Mouse (Mus musculus) kidney, embryonic 16.5 days (tissue): ENCODE data around the gene Gm26657. TPM values are rescaled to one million over a fixed set of nuclear protein-coding genes. Genes with fewer than 3 reads are reported as not detected.

Experiments
- ATAC-seq: fragments of 200-750 bp; cut with Nextera tagmentation; 2 replicates; pipeline ENCODE4 v1.8.0; 2017; ENCODE audit warnings: moderate TSS enrichment; ENCODE audit not compliant: low FRiP score, low TSS enrichment
- H3K27ac ChIP-seq: fragments of 300-500 bp; sonication (generic); 2 replicates; pipeline ENCODE4 v1.5.1; 2014; ENCODE audit warnings: low read length
- H3K27me3 ChIP-seq: fragments of 300-500 bp; sonication (generic); 2 replicates; pipeline ENCODE4 v1.6.1; 2014; ENCODE audit warnings: low read length, control low read depth, mixed read lengths; ENCODE audit not compliant: insufficient read depth
- H3K36me3 ChIP-seq: fragments of 300-500 bp; sonication (generic); 2 replicates; pipeline ENCODE4 v1.6.1; 2014; ENCODE audit warnings: low read length, control low read depth, mixed read lengths; ENCODE audit not compliant: insufficient read depth
- H3K4me1 ChIP-seq: fragments of 300-500 bp; sonication (generic); 2 replicates; pipeline ENCODE4 v1.6.1; 2014; ENCODE audit warnings: low read length, control low read depth, mixed read lengths; ENCODE audit not compliant: insufficient read depth
- H3K4me2 ChIP-seq: fragments of 300-500 bp; sonication (generic); replicated peaks from 2 replicates; pipeline ENCODE4 v1.6.1; 2014; ENCODE audit warnings: low read depth, low read length
- H3K4me3 ChIP-seq: fragments of 300-500 bp; sonication (generic); 2 replicates; pipeline ENCODE4 v1.5.1; 2014; ENCODE audit warnings: mild to moderate bottlenecking, low read length
- H3K9ac ChIP-seq: fragments of 300-500 bp; sonication (generic); replicated peaks from 2 replicates; pipeline ENCODE4 v1.6.1; 2014; ENCODE audit warnings: low read length
- H3K9me3 ChIP-seq: fragments of 300-500 bp; sonication (generic); 2 replicates; pipeline ENCODE4 v1.6.1; 2016; ENCODE audit warnings: low read length, control low read depth
- WGBS: fragments of 180-500 bp; shearing (Covaris S2); extraction: QIAGEN DNeasy Blood & Tissue Kit; methylation state at CpG from one replicate; pipeline ENCODE4 v1.1.7; 2014; 5-methylcytosine and 5-hydroxymethylcytosine counted together
- polyA plus RNA-seq: library from polyadenylated mRNA; unstranded; fragments of >200 nt; fragmentation: Nextera tagmentation; extraction: Ambion mirVana; gene quantifications from 2 replicates; pipeline ENCODE4 v1.2.1, GENCODE M21; 2015

The Gm26657 gene
- polyA plus RNA-seq, 1 experiment from 2014 or later, result not detected

DNA sequence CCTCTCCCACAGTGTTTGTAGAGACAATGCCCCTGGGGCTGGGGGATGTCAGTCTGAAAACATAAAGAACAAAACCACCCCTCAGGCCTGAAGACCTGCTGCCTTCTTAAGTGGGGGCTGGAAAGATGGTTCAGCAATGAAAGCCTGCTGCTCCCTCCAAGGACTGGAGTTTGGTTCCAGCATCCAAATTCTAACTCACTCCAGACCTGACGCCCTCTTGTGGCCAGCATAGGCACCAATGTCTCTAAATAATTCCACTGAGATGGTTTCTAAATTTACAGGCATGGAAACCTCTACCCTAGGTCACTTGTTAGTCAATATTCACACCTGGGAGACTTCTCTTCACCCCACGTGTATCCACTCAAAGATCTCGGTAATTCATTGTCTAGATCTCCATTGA lies 18.4 kb upstream of the Gm26657 start:
- H3K9ac ChIP-seq, result no peak overlapping the region
- H3K4me2 ChIP-seq, result no peak overlapping the region
- H3K4me1 ChIP-seq, result peaks cover 5% of the 10 kb centered on the region; the same call in 1 of the 2 replicates
- H3K36me3 ChIP-seq, result no peaks in the 10 kb centered on the region
- no peaks in the 10 kb centered on the region for H3K9me3 ChIP-seq
- WGBS, result 35% methylated on average over 3 of the region's 3 CpGs
- no peak overlapping the region for H3K27ac ChIP-seq
- H3K27me3 ChIP-seq, result no peaks in the 10 kb centered on the region
- ATAC-seq, result no peak
- H3K4me3 ChIP-seq, result no peak overlapping the region

DNA sequence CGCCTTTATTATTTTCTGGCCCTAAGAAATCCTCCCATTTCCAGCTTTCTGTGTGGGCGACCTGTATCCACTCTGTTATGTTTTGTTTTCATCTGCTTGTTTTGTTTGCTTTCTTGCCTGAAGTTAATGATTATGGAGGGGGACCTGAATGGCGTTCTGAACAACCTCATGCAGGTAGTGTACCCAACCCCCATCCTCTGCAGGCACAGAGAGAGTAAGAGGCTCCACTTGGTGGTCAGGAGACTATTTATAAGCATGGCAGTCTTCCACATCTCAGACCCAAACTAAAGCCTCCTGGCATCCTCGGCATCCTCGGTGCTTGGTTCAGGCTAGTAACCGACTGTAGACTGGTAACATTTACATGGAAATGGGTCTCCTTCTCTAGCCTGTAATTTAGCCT lies 17.5 kb upstream of the Gm26657 start:
- H3K4me2 ChIP-seq, result no peak overlapping the region
- peaks cover 5% of the 10 kb centered on the region; the same call in 1 of the 2 replicates for H3K4me1 ChIP-seq
- 50% methylated on average over 6 of the region's 6 CpGs for WGBS
- no peaks in the 10 kb centered on the region for H3K27me3 ChIP-seq
- H3K9me3 ChIP-seq, result no peaks in the 10 kb centered on the region
- no peak overlapping the region for H3K4me3 ChIP-seq
- no peak overlapping the region for H3K9ac ChIP-seq
- H3K36me3 ChIP-seq, result no peaks in the 10 kb centered on the region
- ATAC-seq, result no peak; the same call in 1 of the 2 replicates
- H3K27ac ChIP-seq, result no peak overlapping the region

DNA sequence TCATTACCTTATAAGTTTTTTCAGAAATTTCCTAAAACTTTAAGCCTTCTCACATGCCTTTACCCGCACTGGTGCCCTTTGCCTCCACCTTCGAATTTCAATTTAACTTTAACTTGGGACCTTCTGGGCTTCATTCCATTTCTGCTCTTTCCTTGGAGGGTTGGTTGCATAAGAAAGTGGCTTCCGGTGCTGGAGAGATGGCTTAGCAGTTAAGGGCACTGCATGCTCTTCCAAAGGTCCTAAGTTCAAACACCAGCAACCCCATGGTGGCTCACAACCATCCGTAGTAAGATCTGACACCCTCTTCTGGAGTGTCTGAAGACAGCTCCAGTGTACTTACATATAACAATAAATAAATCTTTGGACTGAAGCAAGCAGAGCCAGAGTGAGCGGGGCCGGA lies 16.6 kb upstream of the Gm26657 start:
- H3K9me3 ChIP-seq, result peaks cover 3% of the 10 kb centered on the region; the same call in 1 of the 2 replicates
- no peak overlapping the region for H3K4me3 ChIP-seq
- H3K9ac ChIP-seq, result no peak overlapping the region
- H3K27me3 ChIP-seq, result no peaks in the 10 kb centered on the region
- no peak for ATAC-seq
- H3K27ac ChIP-seq, result no peak overlapping the region
- H3K4me1 ChIP-seq, result peaks cover 5% of the 10 kb centered on the region; the same call in 1 of the 2 replicates
- H3K36me3 ChIP-seq, result no peaks in the 10 kb centered on the region
- H3K4me2 ChIP-seq, result no peak overlapping the region
- WGBS, result 86% methylated on average over 6 of the region's 6 CpGs

GRCm38 (mm10) chr4:56725839-56726238 lies 14.0 kb upstream of the Gm26657 start:
- Histone ChIP-seq H3K36me3 (no peaks in the 10 kb centered on the region), H3K4me2 (no peak overlapping the region), H3K9me3 (peaks cover 3% of the 10 kb centered on the region; the same call in 1 of the 2 replicates), H3K27me3 (no peaks in the 10 kb centered on the region), H3K9ac (no peak overlapping the region), H3K4me1 (no peaks in the 10 kb centered on the region), H3K27ac (no peak overlapping the region), H3K4me3 (no peak overlapping the region)
- WGBS, result 62% methylated on average over 8 of the region's 8 CpGs
- ATAC-seq, result no peak

DNA sequence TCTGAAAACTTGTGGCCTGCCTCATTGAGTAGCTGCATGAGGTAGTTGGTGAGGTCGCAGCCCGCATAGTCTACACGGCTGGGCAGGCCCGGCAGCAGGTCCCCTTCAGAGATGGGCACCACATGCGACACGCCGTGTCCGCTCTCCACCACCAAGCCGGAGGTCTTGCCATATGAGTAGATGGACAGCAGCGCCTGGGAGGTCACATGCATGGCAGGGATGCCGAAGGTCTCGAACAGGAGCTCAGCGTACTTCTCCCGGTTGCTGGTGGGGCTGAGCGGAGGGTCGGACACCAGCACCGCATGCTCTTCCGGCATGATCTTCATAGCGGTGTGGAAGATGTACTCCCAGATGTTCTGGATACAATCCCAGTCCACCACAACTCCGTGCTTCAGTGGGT lies 741 bp downstream of the Gm26657 start:
- Histone ChIP-seq H3K27ac (no peak overlapping the region), H3K36me3 (peaks cover 11% of the 10 kb centered on the region), H3K4me2 (no peak overlapping the region), H3K4me1 (no peaks in the 10 kb centered on the region), H3K9ac (no peak overlapping the region), H3K4me3 (no peak overlapping the region), H3K27me3 (no peaks in the 10 kb centered on the region), H3K9me3 (no peaks in the 10 kb centered on the region)
- ATAC-seq, result no peak
- 98% methylated on average over 20 of the region's 20 CpGs for WGBS

DNA sequence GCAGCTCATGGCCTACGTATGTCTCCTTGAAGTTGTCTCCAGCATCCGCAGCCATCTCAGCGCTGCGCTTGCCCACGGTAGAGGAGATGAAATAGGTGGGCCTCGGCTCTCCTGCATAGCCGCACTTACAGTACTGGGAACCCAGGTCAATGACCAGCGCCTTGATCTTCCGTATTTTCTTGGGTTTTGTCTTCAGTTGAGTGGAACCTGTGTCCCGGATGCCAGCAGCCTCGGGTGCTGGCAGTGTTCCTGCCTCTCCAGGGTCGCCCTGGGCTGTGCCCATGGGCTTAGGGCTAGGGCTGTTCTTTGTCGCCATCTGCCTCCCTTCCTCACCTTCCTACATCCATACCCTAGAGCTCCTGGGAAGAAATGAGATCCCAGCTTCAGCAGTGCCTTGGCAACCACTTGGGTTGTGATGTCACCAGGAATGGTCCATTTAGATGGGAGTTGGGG lies 1.2 kb downstream of the Gm26657 start, which contains the start of gene Actl7b:
Gene Actl7b (minus strand): TSS at position 403 of the 453 bp plus-strand sequence.
- ATAC-seq, result no peak
- H3K9ac ChIP-seq, result no peak within 1 kb of the TSS
- H3K27me3 ChIP-seq, result no peaks in the 10 kb centered on the region
- no peaks in the 10 kb centered on the region for H3K4me1 ChIP-seq
- WGBS, result 96% methylated on average over 13 of the region's 13 CpGs
- H3K27ac ChIP-seq, result no peak within 1 kb of the TSS
- H3K4me3 ChIP-seq, result no peak within 1 kb of the TSS
- no peak within 1 kb of the TSS for H3K4me2 ChIP-seq
- H3K9me3 ChIP-seq, result no peaks in the 10 kb centered on the region
- H3K36me3 ChIP-seq, result peaks cover 11% of the 10 kb centered on the region

DNA sequence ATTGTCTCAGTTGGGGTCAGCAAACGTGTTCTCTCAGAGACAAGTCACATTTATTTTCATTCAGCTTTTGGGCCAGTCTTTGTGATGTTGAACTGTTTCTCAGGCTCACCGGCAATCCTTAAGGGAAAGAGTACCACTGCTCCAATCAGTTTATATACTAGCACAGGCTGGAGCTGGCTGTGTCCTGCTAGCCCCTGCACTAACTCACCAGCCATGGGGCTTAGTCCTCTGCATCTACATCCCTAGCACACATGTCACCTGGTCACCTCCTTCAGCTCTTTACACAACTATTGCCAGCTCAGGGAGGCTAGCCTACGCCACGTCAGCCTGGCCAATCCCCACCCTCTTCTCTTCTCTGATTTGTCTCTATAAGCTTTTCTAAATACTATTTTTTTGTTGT lies 2.8 kb downstream of the Gm26657 start:
- Histone ChIP-seq H3K27ac (no peak overlapping the region), H3K36me3 (peaks cover 16% of the 10 kb centered on the region), H3K9ac (no peak overlapping the region), H3K4me2 (no peak overlapping the region), H3K4me1 (no peaks in the 10 kb centered on the region), H3K9me3 (no peaks in the 10 kb centered on the region), H3K27me3 (no peaks in the 10 kb centered on the region), H3K4me3 (no peak overlapping the region)
- WGBS, result 87% methylated on average over 4 of the region's 4 CpGs
- ATAC-seq, result no peak

GRCm38 (mm10) chr4:56743363-56744195 lies 3.7 kb downstream of the Gm26657 start, which contains the start of gene Actl7a:
Gene Actl7a, plus strand, starts transcription at chr4:56743413.
- whole genome bisulfite sequencing, result 96% methylated on average over 21 of the region's 21 CpGs
- Histone ChIP-seq H3K36me3 (peaks cover 20% of the 10 kb centered on the region), H3K4me3 (no peak within 1 kb of the TSS), H3K27me3 (no peaks in the 10 kb centered on the region), H3K27ac (no peak within 1 kb of the TSS), H3K4me1 (no peaks in the 10 kb centered on the region), H3K9ac (no peak within 1 kb of the TSS), H3K9me3 (no peaks in the 10 kb centered on the region), H3K4me2 (no peak within 1 kb of the TSS)
- ATAC-seq, result no peak

- no peak for ATAC-seq
- WGBS, result 73% methylated on average over 2 of the region's 2 CpGs
Measured at GRCm38 (mm10) chr4:56746345-56746744, 6.5 kb downstream of the Gm26657 start.

DNA sequence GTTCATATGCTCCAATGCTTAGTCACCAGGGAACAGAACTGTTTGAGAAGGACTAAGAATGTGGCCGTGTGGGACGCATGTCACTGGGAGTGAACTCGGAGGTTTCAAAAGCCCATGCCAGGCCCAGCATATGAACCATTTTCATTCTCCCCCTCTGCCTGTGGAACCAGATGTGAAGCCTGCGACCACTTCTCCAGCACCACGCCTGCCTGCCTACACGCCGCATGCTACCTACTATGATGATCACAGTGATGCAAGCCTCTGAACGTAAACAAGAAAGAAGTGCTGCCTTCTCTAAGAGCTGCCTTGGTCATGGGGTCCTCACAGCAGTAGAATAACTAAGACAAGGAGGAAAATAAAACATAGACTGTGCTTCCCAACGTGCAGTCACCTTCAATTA lies 7.6 kb downstream of the Gm26657 start:
- Histone ChIP-seq H3K9ac (no peak overlapping the region), H3K27me3 (no peaks in the 10 kb centered on the region), H3K9me3 (no peaks in the 10 kb centered on the region), H3K4me1 (no peaks in the 10 kb centered on the region), H3K27ac (no peak overlapping the region), H3K4me2 (no peak overlapping the region), H3K4me3 (no peak overlapping the region), H3K36me3 (peaks cover 40% of the 10 kb centered on the region)
- no peak for ATAC-seq
- WGBS, result 94% methylated on average over 9 of the region's 9 CpGs

More at GRCm38 (mm10) chr4:56746345-56746744, 6.5 kb downstream of the Gm26657 start:
- Histone ChIP-seq H3K4me3 (no peak overlapping the region), H3K27me3 (no peaks in the 10 kb centered on the region), H3K9me3 (no peaks in the 10 kb centered on the region), H3K9ac (no peak overlapping the region), H3K4me2 (no peak overlapping the region), H3K36me3 (peaks cover 32% of the 10 kb centered on the region), H3K4me1 (no peaks in the 10 kb centered on the region), H3K27ac (no peak overlapping the region)
